Mouse (Mus musculus) bone marrow macrophage, adult 2 months (primary cell): ENCODE measurements at regions not wholly inside any gene's neighbourhood (a gene's known extent, or its start where the extent isn't known, plus 50 kb on each side); places are given as distances from the start of the nearest gene placed in this dataset.

Experiments
- CTCF ChIP-seq: IDR thresholded peaks from 2 replicates; pipeline ENCODE4 v1.5.1; 2012; ENCODE audit warnings: low read depth, mild to moderate bottlenecking, low read length, moderate library complexity
- POLR2A ChIP-seq: IDR thresholded peaks from 2 replicates; pipeline ENCODE4 v1.6.1; 2012; ENCODE audit warnings: mild to moderate bottlenecking, low read depth, low read length, borderline replicate concordance

GRCm38 (mm10) chr5:118444538-118445251, 115.8 kb upstream of the Med13l start:
- TF ChIP-seq CTCF (no peak), POLR2A (no peak)
